Mouse (Mus musculus) stomach, postnatal 0 days (tissue): Measurements from ENCODE around the gene Slit1.

Experiments used
- CTCF ChIP-seq: IDR thresholded peaks from 2 replicates; pipeline ENCODE4 v1.5.1; 2016; ENCODE audit warnings: antibody characterized with exemption, low read depth, mild to moderate bottlenecking, moderate library complexity
- EP300 ChIP-seq: optimal IDR thresholded peaks from 2 replicates; pipeline ENCODE3; 2016; ENCODE audit warnings: antibody characterized with exemption

DNA sequence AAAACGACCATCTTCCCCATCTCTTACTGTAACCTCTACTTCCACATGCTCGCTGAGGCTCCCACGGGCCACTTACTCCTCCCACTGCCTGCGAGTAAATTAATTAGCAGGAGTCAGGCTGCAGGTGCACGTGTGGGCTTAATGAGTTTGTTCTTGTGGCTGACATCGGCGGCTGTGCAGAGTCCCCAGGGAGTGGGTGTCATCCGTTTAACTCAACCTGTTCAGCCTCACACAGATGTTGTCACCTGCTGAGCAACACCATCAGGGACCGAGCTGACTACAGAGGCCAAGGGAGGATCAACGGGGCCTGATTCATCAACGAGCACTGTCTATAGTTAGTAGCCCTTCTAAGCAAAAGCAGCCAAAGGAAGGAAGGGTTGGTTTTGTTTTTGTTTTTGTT lies 100.5 kb downstream of the Slit1 start:
- TF ChIP-seq CTCF (no peak), EP300 (no peak)
